Mouse (Mus musculus): Measurements from ENCODE around the gene Kcnh8. TPM values are rescaled to one million over a fixed set of nuclear protein-coding genes. Genes with fewer than 3 reads are reported as not detected.

Gene Kcnh8
- total and polyA plus RNA-seq, 3 experiments, result not detected

DNA sequence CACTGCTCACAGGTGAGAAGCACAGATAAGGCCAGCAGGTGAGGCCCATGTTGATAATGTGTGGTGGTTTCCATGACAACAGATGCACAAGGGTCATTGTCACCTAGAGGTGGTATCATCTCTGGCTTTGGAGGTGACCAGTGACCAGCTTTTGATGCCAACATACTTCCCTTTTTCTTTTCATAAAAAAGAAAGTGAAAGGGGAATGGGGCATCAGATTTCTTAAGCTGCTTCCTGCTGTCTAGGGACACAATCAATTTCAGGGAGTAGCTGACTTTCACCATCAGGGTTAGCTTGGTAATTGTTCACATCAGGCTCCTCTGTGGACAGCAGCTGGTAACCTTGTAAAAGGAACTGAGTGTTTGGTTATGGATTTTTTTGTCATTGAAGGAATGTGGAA, 135.9 kb downstream of the Kcnh8 start:
- H3K4me2 ChIP-seq (ENCODE audit: insufficient read depth, low read depth, poor library complexity, severe bottlenecking), result no peak overlapping the region
- in situ Hi-C loops (cut with MboI; ENCODE audit: low pct_ligation_motif_present, low pct_unique_long_range_greater_than_20kb, low sequenced_read_pairs), result no loop called here

DNA sequence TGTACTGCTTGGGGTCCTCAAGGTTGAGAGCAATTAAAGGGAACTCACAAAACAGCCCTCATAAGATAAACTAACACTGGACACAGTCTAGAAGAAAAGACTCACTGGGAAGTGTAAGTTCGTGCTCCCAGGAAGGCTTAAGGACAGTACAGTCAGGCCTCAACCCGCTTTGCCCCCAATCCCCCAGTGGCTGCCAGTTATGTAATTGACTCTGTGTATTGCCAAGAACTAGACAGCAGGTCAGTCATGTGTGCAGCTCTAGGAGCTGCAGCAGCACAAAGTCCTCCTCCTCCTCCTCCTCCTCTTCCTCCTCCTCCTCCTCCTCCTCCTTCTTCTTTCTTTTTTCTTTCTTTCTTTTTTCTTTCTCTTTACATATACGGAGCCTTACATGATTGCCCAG, 185.6 kb downstream of the Kcnh8 start:
- H3K79me2 ChIP-seq (replicated peaks; ENCODE audit: control insufficient read depth, extremely low read depth, insufficient read depth, poor library complexity, severe bottlenecking), result no peaks in the 10 kb centered on the region
- in situ Hi-C loops (cut with MboI; ENCODE audit: low pct_ligation_motif_present, low pct_unique_long_range_greater_than_20kb, low sequenced_read_pairs) (no loop called here), dilution Hi-C loops (cut with MboI; ENCODE audit: extremely low pct_ligation_motif_present, extremely low pct_unique_long_range_greater_than_20kb, low sequenced_read_pairs) (no loop called here)
- H3K4me3 ChIP-seq (replicated peaks in 1 of 3; ENCODE audit: low read depth in 2 of 3, low read length in 2 of 3, poor library complexity in 1 of 3), result no peak overlapping the region
- DNase-seq (ENCODE audit: extremely low read depth), result no peak
- no peaks in the 10 kb centered on the region for H3K36me3 ChIP-seq (replicated peaks in 1 of 2; ENCODE audit: control insufficient read depth in 1 of 2, insufficient read depth in 1 of 2, low read length in 1 of 2)
- TF ChIP-seq CHD1 (IDR thresholded peaks at IDR 0.05; ENCODE audit: low read depth, low read length), result no peak
- TF ChIP-seq JUND (conservative IDR thresholded peaks at IDR 0.05; ENCODE audit: low read depth, low read length), result no peak
- TF ChIP-seq BHLHE40 (IDR thresholded peaks at IDR 0.05; ENCODE audit: low read depth, low read length), result no peak
- TF ChIP-seq HCFC1 (IDR thresholded peaks at IDR 0.05; ENCODE audit: low read depth, low read length), result no peak
- no peak for TF ChIP-seq CTCF (conservative IDR thresholded peaks at IDR 0.05 in 1 of 2, IDR thresholded peaks at IDR 0.05 in 1 of 2; ENCODE audit: low read depth in 2 of 2, low read length in 2 of 2)
- no peak for TF ChIP-seq ZKSCAN1 (IDR thresholded peaks at IDR 0.05; ENCODE audit: borderline replicate concordance, low read depth, low read length)
- no peak overlapping the region for H3K4me2 ChIP-seq (ENCODE audit: insufficient read depth, low read depth, poor library complexity, severe bottlenecking)
- no peak overlapping the region for H3K27ac ChIP-seq (ENCODE audit: insufficient read depth, low read depth)
- no peaks in the 10 kb centered on the region for H3K27me3 ChIP-seq (replicated peaks)
- H3K4me1 ChIP-seq (ENCODE audit: control insufficient read depth in 1 of 2, insufficient read depth in 2 of 2), result no peaks in the 10 kb centered on the region
- no peak overlapping the region for H3K9ac ChIP-seq (ENCODE audit: insufficient read depth, low read depth)
- H3K9me3 ChIP-seq (replicated peaks; ENCODE audit: low read length), result peaks cover 32% of the 10 kb centered on the region

More for the DNA sequence above, 135.9 kb downstream of the Kcnh8 start:
- Histone ChIP-seq H3K36me3 (replicated peaks in 1 of 2; ENCODE audit: control insufficient read depth in 1 of 2, insufficient read depth in 1 of 2, low read length in 1 of 2) (no peaks in the 10 kb centered on the region), H3K27me3 (replicated peaks) (no peaks in the 10 kb centered on the region), H3K4me3 (replicated peaks in 1 of 3; ENCODE audit: low read depth in 2 of 3, low read length in 2 of 3, poor library complexity in 1 of 3) (no peak overlapping the region), H3K27ac (ENCODE audit: insufficient read depth, low read depth) (no peak overlapping the region), H3K9ac (ENCODE audit: insufficient read depth, low read depth) (no peak overlapping the region), H3K4me1 (ENCODE audit: control insufficient read depth in 1 of 2, insufficient read depth in 2 of 2) (no peaks in the 10 kb centered on the region), H3K9me3 (replicated peaks; ENCODE audit: low read length) (peaks cover 38% of the 10 kb centered on the region), H3K79me2 (replicated peaks; ENCODE audit: control insufficient read depth, extremely low read depth, insufficient read depth, poor library complexity, severe bottlenecking) (no peaks in the 10 kb centered on the region)
- no peak for DNase-seq (ENCODE audit: extremely low read depth)
- dilution Hi-C loops (cut with MboI; ENCODE audit: extremely low pct_ligation_motif_present, extremely low pct_unique_long_range_greater_than_20kb, low sequenced_read_pairs), result no loop called here
- no peak for TF ChIP-seq POLR2A (IDR thresholded peaks at IDR 0.05; ENCODE audit: low read depth, low read length)
- no peak for TF ChIP-seq ZKSCAN1 (IDR thresholded peaks at IDR 0.05; ENCODE audit: borderline replicate concordance, low read depth, low read length)
- TF ChIP-seq HCFC1 (IDR thresholded peaks at IDR 0.05; ENCODE audit: low read depth, low read length), result no peak
- TF ChIP-seq ZMIZ1 (IDR thresholded peaks at IDR 0.05; ENCODE audit: low read depth, low read length), result no peak
- no peak for TF ChIP-seq CTCF (conservative IDR thresholded peaks at IDR 0.05 in 1 of 2, IDR thresholded peaks at IDR 0.05 in 1 of 2; ENCODE audit: low read depth in 2 of 2, low read length in 2 of 2)
- TF ChIP-seq E2F4 (IDR thresholded peaks at IDR 0.05; ENCODE audit: insufficient replicate concordance, low read depth, low read length), result no peak
- TF ChIP-seq JUN (IDR thresholded peaks at IDR 0.05; ENCODE audit: insufficient read depth, low read depth, low read length), result no peak
- no peak for TF ChIP-seq ZC3H11A (IDR thresholded peaks at IDR 0.05; ENCODE audit: low read depth, low read length)
- no peak for TF ChIP-seq UBTF (IDR thresholded peaks at IDR 0.05; ENCODE audit: low read depth, low read length)
- TF ChIP-seq TBP (conservative IDR thresholded peaks at IDR 0.05; ENCODE audit: low read depth, low read length), result no peak
- TF ChIP-seq POLR2AphosphoS2 (IDR thresholded peaks at IDR 0.05; ENCODE audit: low read depth, low read length), result no peak
- TF ChIP-seq USF1 (IDR thresholded peaks at IDR 0.05; ENCODE audit: low read depth, low read length), result no peak
- TF ChIP-seq CHD1 (IDR thresholded peaks at IDR 0.05; ENCODE audit: low read depth, low read length), result no peak
- TF ChIP-seq ELF1 (IDR thresholded peaks at IDR 0.05; ENCODE audit: low read depth, low read length), result no peak
- no peak for TF ChIP-seq SIN3A (IDR thresholded peaks at IDR 0.05; ENCODE audit: low read length)
- TF ChIP-seq NELFE (IDR thresholded peaks at IDR 0.05; ENCODE audit: low read depth, low read length), result no peak
- TF ChIP-seq USF2 (conservative IDR thresholded peaks at IDR 0.05; ENCODE audit: low read depth, low read length), result no peak
- no peak for TF ChIP-seq MYC (IDR thresholded peaks at IDR 0.05; ENCODE audit: low read depth, low read length)
- no peak for TF ChIP-seq NRF1 (IDR thresholded peaks at IDR 0.05; ENCODE audit: low read depth, low read length)
